Mouse (Mus musculus): ENCODE measurements around the gene Prkce.

- TF ChIP-seq POLR2A (IDR thresholded peaks at IDR 0.05; ENCODE audit: borderline replicate concordance, control insufficient read depth, low read depth, low read length): no peak
- TF ChIP-seq CTCF (IDR thresholded peaks at IDR 0.05; ENCODE audit: control insufficient read depth, insufficient read depth, low read length): no peak
These were observed 298.8 kb downstream of the Prkce start for GRCm38 (mm10) chr17:86466412-86466811.

Measured in bone marrow, adult 2 months (tissue).